Mouse (Mus musculus): ENCODE results near the gene Haus4. TPM values are rescaled to one million over a fixed set of nuclear protein-coding genes. Genes with fewer than 3 reads are reported as not detected.

Haus4 gene
- total and polyA plus RNA-seq, 3 experiments: 39.2 to 73.4 TPM; not detected in 1

- no peak for DNase-seq (ENCODE audit: low read depth, low spot score)
- Histone ChIP-seq H3K4me3 (ENCODE audit: control insufficient read depth in 1 of 2, insufficient read depth in 1 of 2, low read depth in 2 of 2, low read length in 2 of 2) (no peak overlapping the region), H3K27ac (ENCODE audit: control insufficient read depth, low read depth, low read length) (no peak overlapping the region), H3K27me3 (ENCODE audit: control insufficient read depth in 1 of 2, insufficient read depth in 2 of 2, low read length in 2 of 2) (no peaks in the 10 kb centered on the region), H3K4me1 (ENCODE audit: control insufficient read depth in 1 of 2, insufficient read depth in 2 of 2, low read length in 2 of 2) (no peaks in the 10 kb centered on the region), H3K79me2 (ENCODE audit: control insufficient read depth, insufficient read depth, low read length, poor library complexity) (no peaks in the 10 kb centered on the region), H3K9me3 (replicated peaks; ENCODE audit: insufficient read depth, low read length) (no peaks in the 10 kb centered on the region), H3K36me3 (ENCODE audit: control insufficient read depth in 1 of 2, insufficient read depth in 2 of 2, low read length in 2 of 2) (peaks cover 0 to 8% of the 10 kb centered on the region in 2 experiments; a peak in 2 of 4 replicates), H3K9ac (ENCODE audit: control insufficient read depth, low read depth, low read length, poor library complexity, severe bottlenecking) (no peak overlapping the region)
- TF ChIP-seq TAL1 (IDR thresholded peaks at IDR 0.05; ENCODE audit: low read length) (no peak), MXI1 (IDR thresholded peaks at IDR 0.05; ENCODE audit: low read depth, low read length) (no peak), POLR2A (IDR thresholded peaks at IDR 0.05; ENCODE audit: control insufficient read depth in 1 of 2, insufficient read depth in 1 of 2, low read depth in 1 of 2, low read length in 2 of 2, poor library complexity in 1 of 2) (no peak), SIN3A (IDR thresholded peaks at IDR 0.05; ENCODE audit: low read length) (no peak), ZC3H11A (IDR thresholded peaks at IDR 0.05; ENCODE audit: low read depth, low read length) (no peak), BHLHE40 (IDR thresholded peaks at IDR 0.05; ENCODE audit: borderline replicate concordance, low read depth, low read length) (no peak), USF1 (IDR thresholded peaks at IDR 0.05; ENCODE audit: low read depth, low read length) (no peak), MYB (IDR thresholded peaks at IDR 0.05; ENCODE audit: low read depth, low read length) (no peak), ZMIZ1 (IDR thresholded peaks at IDR 0.05; ENCODE audit: low read depth, low read length) (no peak), JUND (IDR thresholded peaks at IDR 0.05; ENCODE audit: low read depth, low read length) (no peak), MYC (IDR thresholded peaks at IDR 0.05; ENCODE audit: low read depth, low read length) (no peak), POLR2AphosphoS2 (IDR thresholded peaks at IDR 0.05; ENCODE audit: low read length) (no peak), GABPA (IDR thresholded peaks at IDR 0.05; ENCODE audit: low read depth, low read length) (no peak), CTCF (IDR thresholded peaks at IDR 0.05 in 2 of 3, conservative IDR thresholded peaks at IDR 0.05 in 1 of 3; ENCODE audit: control insufficient read depth in 1 of 3, insufficient read depth in 1 of 3, low read depth in 2 of 3, low read length in 3 of 3, poor library complexity in 1 of 3, severe bottlenecking in 1 of 3) (no peak), HCFC1 (IDR thresholded peaks at IDR 0.05; ENCODE audit: low read depth, low read length) (no peak), RCOR1 (IDR thresholded peaks at IDR 0.05; ENCODE audit: low read depth, low read length) (no peak), MEF2A (IDR thresholded peaks at IDR 0.05; ENCODE audit: extremely low read depth, insufficient replicate concordance, low read depth, low read length, poor library complexity, severe bottlenecking) (no peak)
These were observed 44.6 kb downstream of the Haus4 start for GRCm38 (mm10) chr14:54509774-54510173.

DNA sequence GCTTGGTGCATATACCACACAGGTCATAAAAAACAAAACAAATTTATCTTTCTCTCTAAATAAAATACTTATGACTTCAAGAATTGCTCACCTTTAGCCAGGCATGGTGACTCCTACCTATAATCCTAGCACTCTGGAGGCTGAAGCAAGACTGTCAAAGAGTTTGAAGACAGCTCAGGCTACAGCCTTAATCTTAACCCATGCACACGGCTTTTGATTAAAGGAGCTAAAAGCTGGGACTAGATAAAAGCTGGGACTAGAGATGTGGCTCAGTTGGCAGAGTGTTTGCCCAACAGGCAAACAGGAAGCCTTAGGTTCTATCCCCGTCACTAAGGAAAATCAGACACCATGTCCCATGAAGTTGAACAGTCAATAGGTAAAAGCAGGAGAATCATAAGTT is 51.3 kb downstream of the Haus4 start:
- no peaks in the 10 kb centered on the region for H3K27me3 ChIP-seq (ENCODE audit: control insufficient read depth in 1 of 2, insufficient read depth in 2 of 2, low read length in 2 of 2)
- DNase-seq (ENCODE audit: low read depth, low spot score): no peak
- 0 out of 4 replicates have a peak, but pooled peaks cover 0 to 2% of the 10 kb centered on the region in 2 experiments for H3K4me1 ChIP-seq (ENCODE audit: control insufficient read depth in 1 of 2, insufficient read depth in 2 of 2, low read length in 2 of 2)
- H3K27ac ChIP-seq (ENCODE audit: control insufficient read depth, low read depth, low read length): no peak overlapping the region
- no peak overlapping the region for H3K4me3 ChIP-seq (ENCODE audit: control insufficient read depth in 1 of 2, insufficient read depth in 1 of 2, low read depth in 2 of 2, low read length in 2 of 2)
- H3K79me2 ChIP-seq (ENCODE audit: control insufficient read depth, insufficient read depth, low read length, poor library complexity): no peaks in the 10 kb centered on the region
- H3K9me3 ChIP-seq (replicated peaks; ENCODE audit: insufficient read depth, low read length): no peaks in the 10 kb centered on the region
- H3K36me3 ChIP-seq (ENCODE audit: control insufficient read depth in 1 of 2, insufficient read depth in 2 of 2, low read length in 2 of 2): no peaks in the 10 kb centered on the region
- TF ChIP-seq NELFE (IDR thresholded peaks at IDR 0.05; ENCODE audit: low read depth, low read length) (no peak), ETS1 (IDR thresholded peaks at IDR 0.05; ENCODE audit: low read depth, low read length) (no peak), EP300 (IDR thresholded peaks at IDR 0.05; ENCODE audit: low read depth in 1 of 2, low read length in 2 of 2) (no peak), TAL1 (IDR thresholded peaks at IDR 0.05; ENCODE audit: low read length) (no peak), CTCF (IDR thresholded peaks at IDR 0.05 in 2 of 3, conservative IDR thresholded peaks at IDR 0.05 in 1 of 3; ENCODE audit: control insufficient read depth in 1 of 3, insufficient read depth in 1 of 3, low read depth in 2 of 3, low read length in 3 of 3, poor library complexity in 1 of 3, severe bottlenecking in 1 of 3) (no peak), GABPA (IDR thresholded peaks at IDR 0.05; ENCODE audit: low read depth, low read length) (no peak), GATA1 (IDR thresholded peaks at IDR 0.05; ENCODE audit: low read depth, low read length) (no peak), ELF1 (IDR thresholded peaks at IDR 0.05; ENCODE audit: low read depth, low read length) (no peak), ZNF384 (IDR thresholded peaks at IDR 0.05; ENCODE audit: low read depth, low read length) (no peak), MEF2A (IDR thresholded peaks at IDR 0.05; ENCODE audit: extremely low read depth, insufficient replicate concordance, low read depth, low read length, poor library complexity, severe bottlenecking) (no peak), KAT2A (conservative IDR thresholded peaks at IDR 0.05; ENCODE audit: low read depth, low read length) (no peak), RCOR1 (IDR thresholded peaks at IDR 0.05; ENCODE audit: low read depth, low read length) (no peak)
- H3K9ac ChIP-seq (ENCODE audit: control insufficient read depth, low read depth, low read length, poor library complexity, severe bottlenecking): no peak overlapping the region

Measured in MEL (cell line).